Mouse (Mus musculus): ENCODE measurements around the gene Ptprk.

Gene Ptprk

DNA sequence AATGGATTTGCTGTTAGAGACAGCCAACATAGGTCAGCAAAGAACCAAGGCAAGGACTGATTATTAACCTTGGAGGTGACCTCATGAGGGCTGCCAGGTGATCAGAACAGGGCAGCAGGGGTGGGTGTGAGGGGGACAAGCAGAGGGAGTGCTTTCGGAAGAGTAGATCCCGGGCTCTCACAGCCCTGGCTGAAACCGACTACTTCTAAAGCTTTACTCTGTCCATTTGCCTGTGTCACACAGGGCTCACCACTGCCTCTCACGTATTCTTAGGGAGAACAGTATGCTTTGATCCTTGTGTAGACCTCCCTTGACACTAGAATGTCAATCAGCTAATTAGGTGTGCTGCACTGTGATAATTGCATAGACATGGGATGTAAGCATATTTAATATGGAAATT, 63.8 kb downstream of the Ptprk start:
- Histone ChIP-seq H3K27me3 (ENCODE audit: control insufficient read depth, insufficient read depth, low read length, poor library complexity, severe bottlenecking) (no peaks in the 10 kb centered on the region), H3K36me3 (ENCODE audit: control insufficient read depth, insufficient read depth, low read length, poor library complexity, severe bottlenecking) (no peaks in the 10 kb centered on the region)
- DNase-seq (ENCODE audit: low read depth, low spot score): no peak

GRCm38 (mm10) chr10:28144459-28144858, 69.8 kb downstream of the Ptprk start:
- Histone ChIP-seq H3K36me3 (ENCODE audit: control insufficient read depth, insufficient read depth, low read length, poor library complexity, severe bottlenecking) (no peaks in the 10 kb centered on the region), H3K27me3 (ENCODE audit: control insufficient read depth, insufficient read depth, low read length, poor library complexity, severe bottlenecking) (no peaks in the 10 kb centered on the region)
- no peak for DNase-seq (ENCODE audit: low read depth, low spot score)

GRCm38 (mm10) chr10:28145326-28145725, 70.7 kb downstream of the Ptprk start:
- no peak for DNase-seq (ENCODE audit: low read depth, low spot score)

DNA sequence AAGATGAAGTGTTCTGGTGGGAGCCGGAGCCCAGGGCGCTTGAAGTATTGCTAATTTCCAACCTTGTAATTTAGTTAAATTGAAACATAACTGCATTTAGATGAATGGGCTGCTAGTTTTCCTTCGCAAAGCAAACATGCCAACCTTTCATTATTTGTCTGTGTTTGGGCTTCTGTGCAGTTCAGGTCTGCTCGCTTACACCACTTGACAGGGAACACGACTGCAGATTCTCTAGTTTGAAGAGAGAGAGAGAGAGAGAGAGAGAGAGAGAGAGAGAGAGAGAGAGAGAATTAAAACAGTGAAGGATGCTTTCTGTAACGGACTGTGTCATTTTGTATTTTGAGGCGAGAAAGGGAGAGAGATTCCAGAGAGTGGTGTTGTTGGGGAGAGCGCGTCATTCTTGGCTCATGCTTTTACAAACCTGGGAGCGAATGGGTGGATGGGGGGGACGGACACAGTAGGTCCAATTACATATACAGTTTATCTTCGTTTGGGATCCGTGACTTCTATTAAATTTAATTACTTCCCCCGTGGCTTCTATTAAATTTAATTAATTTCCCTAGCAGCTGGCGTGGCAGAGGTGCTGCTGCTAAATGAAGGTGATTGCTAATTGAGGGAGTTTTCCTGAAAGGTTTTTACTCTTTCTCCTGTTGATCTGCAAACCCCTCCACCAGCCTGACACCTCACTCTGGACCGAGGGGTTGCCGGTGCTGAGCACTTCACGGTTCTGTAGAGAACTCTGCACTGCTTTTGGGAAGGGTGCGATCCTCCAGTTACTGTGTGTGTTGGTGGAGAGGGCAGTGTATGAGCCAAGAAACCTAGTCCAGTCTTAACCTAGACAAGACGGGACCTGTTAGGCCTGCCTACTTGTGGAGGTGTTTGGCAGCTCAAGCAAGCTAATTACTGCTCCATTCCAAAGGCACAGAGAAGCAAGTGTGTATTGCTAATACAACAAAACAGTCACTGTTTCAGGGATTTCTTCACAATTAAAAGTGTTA, 81.4 kb downstream of the Ptprk start:
- Histone ChIP-seq H3K36me3 (ENCODE audit: control insufficient read depth, insufficient read depth, low read length, poor library complexity, severe bottlenecking) (no peaks in the 10 kb centered on the region), H3K27me3 (ENCODE audit: control insufficient read depth, insufficient read depth, low read length, poor library complexity, severe bottlenecking) (no peaks in the 10 kb centered on the region)
- no peak for DNase-seq (ENCODE audit: low read depth, low spot score)

More at GRCm38 (mm10) chr10:28145326-28145725, 70.7 kb downstream of the Ptprk start:
- no peaks in the 10 kb centered on the region for H3K36me3 ChIP-seq (ENCODE audit: control insufficient read depth, insufficient read depth, low read length, poor library complexity, severe bottlenecking)
- H3K27me3 ChIP-seq (ENCODE audit: control insufficient read depth, insufficient read depth, low read length, poor library complexity, severe bottlenecking): no peaks in the 10 kb centered on the region

DNA sequence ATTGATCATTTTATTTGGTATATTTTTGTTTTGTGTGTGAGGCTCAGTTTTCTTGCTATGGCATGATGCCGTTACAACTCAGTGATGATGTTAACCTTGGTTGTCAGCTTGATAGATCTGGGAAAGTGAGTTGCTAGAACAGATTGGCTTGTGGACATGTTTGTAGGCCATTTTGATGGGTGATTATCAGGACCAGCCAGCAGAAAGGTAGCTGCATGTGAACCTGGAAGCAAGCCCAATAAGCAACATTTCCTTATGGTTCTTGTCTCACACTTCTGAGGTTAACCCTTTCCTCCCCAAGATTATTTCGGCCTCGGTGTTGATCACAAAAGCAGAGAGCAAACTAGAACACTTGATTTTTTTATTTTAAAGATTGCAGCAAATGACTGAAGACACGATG, 85.1 kb downstream of the Ptprk start:
- no peaks in the 10 kb centered on the region for H3K36me3 ChIP-seq (ENCODE audit: control insufficient read depth, insufficient read depth, low read length, poor library complexity, severe bottlenecking)
- no peak for DNase-seq (ENCODE audit: low read depth, low spot score)

DNA sequence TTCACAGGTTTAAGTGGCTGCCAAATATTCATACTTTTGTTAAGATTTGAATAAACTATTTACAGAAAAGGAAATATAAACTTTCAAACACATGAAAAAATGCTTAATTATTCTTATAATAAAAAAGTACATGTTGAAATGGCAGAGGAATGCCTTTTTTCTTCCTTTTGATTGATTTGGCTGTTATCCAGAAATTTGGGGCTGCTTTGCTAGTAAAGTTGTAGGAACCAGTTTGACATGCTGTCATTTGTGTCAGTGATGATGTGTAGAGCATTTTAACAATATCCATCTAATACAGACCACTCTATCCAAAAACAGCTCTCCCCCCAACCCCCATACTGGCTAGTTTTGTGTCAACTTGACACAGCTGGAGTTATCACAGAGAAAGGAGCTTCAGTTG, 86.7 kb downstream of the Ptprk start:
- Histone ChIP-seq H3K27me3 (ENCODE audit: control insufficient read depth, insufficient read depth, low read length, poor library complexity, severe bottlenecking) (no peaks in the 10 kb centered on the region), H3K36me3 (ENCODE audit: control insufficient read depth, insufficient read depth, low read length, poor library complexity, severe bottlenecking) (no peaks in the 10 kb centered on the region)
- no peak for DNase-seq (ENCODE audit: low read depth, low spot score)

More for the DNA sequence above, 85.1 kb downstream of the Ptprk start:
- no peaks in the 10 kb centered on the region for H3K27me3 ChIP-seq (ENCODE audit: control insufficient read depth, insufficient read depth, low read length, poor library complexity, severe bottlenecking)

DNA sequence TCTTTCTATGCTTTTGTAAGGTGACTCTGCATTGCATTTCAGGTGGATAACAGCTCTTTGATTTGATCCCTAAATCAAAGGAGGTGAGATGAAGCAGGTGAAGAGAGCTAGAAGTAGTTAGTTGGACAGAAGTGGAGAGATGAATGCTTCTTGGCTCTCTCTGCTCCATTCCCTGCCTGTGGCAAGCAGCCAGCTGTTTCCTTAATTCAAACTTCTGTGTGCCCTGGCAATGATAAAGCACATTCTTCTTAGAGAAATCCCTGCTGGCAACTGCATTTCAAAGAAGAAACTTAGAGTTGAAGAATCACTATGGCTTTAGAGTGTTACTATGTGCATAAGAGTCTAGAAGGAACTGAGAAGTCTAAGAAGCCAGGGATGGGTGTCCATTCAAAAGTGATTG, 89.6 kb downstream of the Ptprk start:
- DNase-seq (ENCODE audit: low read depth, low spot score): no peak

GRCm38 (mm10) chr10:28164746-28165145, 90.1 kb downstream of the Ptprk start:
- Histone ChIP-seq H3K36me3 (ENCODE audit: control insufficient read depth, insufficient read depth, low read length, poor library complexity, severe bottlenecking) (no peaks in the 10 kb centered on the region), H3K27me3 (ENCODE audit: control insufficient read depth, insufficient read depth, low read length, poor library complexity, severe bottlenecking) (no peaks in the 10 kb centered on the region)
- DNase-seq (ENCODE audit: low read depth, low spot score): no peak

More for the DNA sequence above, 89.6 kb downstream of the Ptprk start:
- Histone ChIP-seq H3K27me3 (ENCODE audit: control insufficient read depth, insufficient read depth, low read length, poor library complexity, severe bottlenecking) (no peaks in the 10 kb centered on the region), H3K36me3 (ENCODE audit: control insufficient read depth, insufficient read depth, low read length, poor library complexity, severe bottlenecking) (no peaks in the 10 kb centered on the region)

DNA sequence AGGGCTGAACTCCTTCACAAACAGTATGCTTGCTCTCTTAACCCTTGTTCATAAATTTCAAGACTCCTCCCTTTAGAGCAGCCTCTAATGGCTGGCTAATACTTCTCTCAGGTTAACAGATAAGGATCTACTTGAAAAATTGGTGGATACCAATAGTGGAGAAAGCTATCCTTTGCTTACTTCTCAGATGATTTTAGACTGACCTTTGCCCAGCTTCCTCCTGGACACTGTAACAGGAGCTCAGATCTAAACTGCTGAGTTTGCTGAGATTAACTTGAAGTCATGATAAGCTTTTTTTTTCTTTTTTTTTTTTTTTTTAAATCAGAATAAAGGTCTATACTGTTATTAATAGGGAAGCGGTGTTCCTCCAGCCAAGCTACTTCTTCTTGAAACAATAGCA, 92.0 kb downstream of the Ptprk start:
- no peak for DNase-seq (ENCODE audit: low read depth, low spot score)
- Histone ChIP-seq H3K27me3 (ENCODE audit: control insufficient read depth, insufficient read depth, low read length, poor library complexity, severe bottlenecking) (no peaks in the 10 kb centered on the region), H3K36me3 (ENCODE audit: control insufficient read depth, insufficient read depth, low read length, poor library complexity, severe bottlenecking) (no peaks in the 10 kb centered on the region)

GRCm38 (mm10) chr10:28167097-28167496, 92.5 kb downstream of the Ptprk start:
- no peaks in the 10 kb centered on the region for H3K36me3 ChIP-seq (ENCODE audit: control insufficient read depth, insufficient read depth, low read length, poor library complexity, severe bottlenecking)
- no peaks in the 10 kb centered on the region for H3K27me3 ChIP-seq (ENCODE audit: control insufficient read depth, insufficient read depth, low read length, poor library complexity, severe bottlenecking)
- DNase-seq (ENCODE audit: low read depth, low spot score): no peak

DNA sequence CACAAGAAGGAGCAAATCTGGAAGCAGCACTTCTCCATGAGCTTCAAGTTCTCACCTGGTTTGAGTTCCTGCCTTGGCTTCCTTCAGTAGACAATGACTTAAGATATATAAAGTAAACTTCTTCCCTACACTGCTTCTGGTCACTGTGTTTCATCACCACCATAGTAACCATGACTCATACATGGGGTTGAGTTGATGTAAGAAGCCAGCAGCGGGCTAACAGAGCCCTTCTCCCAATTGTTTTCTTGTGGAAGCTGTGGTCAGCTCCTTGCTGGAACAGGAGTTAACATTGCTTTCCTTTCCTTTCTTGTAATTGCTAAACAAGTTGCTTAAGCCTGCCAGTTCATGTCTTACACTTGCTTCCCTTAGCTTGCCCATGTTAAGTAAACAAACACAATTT, 96.6 kb downstream of the Ptprk start:
- no peak for DNase-seq (ENCODE audit: low read depth, low spot score)
- Histone ChIP-seq H3K27me3 (ENCODE audit: control insufficient read depth, insufficient read depth, low read length, poor library complexity, severe bottlenecking) (no peaks in the 10 kb centered on the region), H3K36me3 (ENCODE audit: control insufficient read depth, insufficient read depth, low read length, poor library complexity, severe bottlenecking) (no peaks in the 10 kb centered on the region)

DNA sequence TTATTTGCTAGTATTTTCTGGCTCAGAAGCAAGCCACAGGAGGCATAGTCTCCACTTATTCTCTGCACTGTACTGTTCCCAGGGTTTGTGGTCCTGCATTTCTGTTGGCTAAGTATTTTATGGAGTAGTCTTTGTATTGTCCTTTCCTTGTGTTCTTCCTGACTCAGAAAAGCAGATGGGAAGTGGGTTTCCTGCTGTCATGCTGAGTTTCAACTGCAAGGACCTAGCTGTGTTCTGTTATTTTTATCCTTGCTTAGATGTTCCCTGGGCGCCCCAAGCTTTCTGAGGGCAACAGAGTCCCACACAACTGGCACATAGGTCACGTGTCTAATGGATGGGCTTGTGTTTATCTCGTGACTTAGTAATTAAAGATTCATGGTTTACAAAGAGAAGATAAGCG, 104.3 kb downstream of the Ptprk start:
- no peak for DNase-seq (ENCODE audit: low read depth, low spot score)
- Histone ChIP-seq H3K27me3 (ENCODE audit: control insufficient read depth, insufficient read depth, low read length, poor library complexity, severe bottlenecking) (no peaks in the 10 kb centered on the region), H3K36me3 (ENCODE audit: control insufficient read depth, insufficient read depth, low read length, poor library complexity, severe bottlenecking) (no peaks in the 10 kb centered on the region)

GRCm38 (mm10) chr10:28182081-28182480, 107.5 kb downstream of the Ptprk start:
- Histone ChIP-seq H3K36me3 (ENCODE audit: control insufficient read depth, insufficient read depth, low read length, poor library complexity, severe bottlenecking) (no peaks in the 10 kb centered on the region), H3K27me3 (ENCODE audit: control insufficient read depth, insufficient read depth, low read length, poor library complexity, severe bottlenecking) (no peaks in the 10 kb centered on the region)
- DNase-seq (ENCODE audit: low read depth, low spot score): no peak

DNA sequence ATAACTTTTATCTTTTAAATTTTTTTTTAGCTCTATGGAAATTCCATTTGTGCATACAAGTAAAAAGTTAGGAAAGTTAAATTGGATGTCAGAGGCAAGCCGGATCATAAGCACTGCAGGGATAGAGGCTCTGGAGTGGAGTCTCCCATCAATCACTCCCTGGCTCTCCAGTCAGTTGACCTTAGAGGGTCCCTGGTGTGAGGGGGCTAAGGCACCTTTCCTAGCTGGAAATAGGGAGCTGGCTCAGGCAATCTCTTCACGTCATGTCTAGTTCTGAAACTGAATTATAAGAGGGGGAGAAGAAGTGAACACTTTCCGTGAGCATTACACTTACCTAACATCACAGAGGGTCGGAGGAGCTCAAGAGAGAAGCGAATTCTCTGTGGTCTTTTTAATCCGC, 110.1 kb downstream of the Ptprk start:
- no peaks in the 10 kb centered on the region for H3K36me3 ChIP-seq (ENCODE audit: control insufficient read depth, insufficient read depth, low read length, poor library complexity, severe bottlenecking)
- DNase-seq (ENCODE audit: low read depth, low spot score): no peak

DNA sequence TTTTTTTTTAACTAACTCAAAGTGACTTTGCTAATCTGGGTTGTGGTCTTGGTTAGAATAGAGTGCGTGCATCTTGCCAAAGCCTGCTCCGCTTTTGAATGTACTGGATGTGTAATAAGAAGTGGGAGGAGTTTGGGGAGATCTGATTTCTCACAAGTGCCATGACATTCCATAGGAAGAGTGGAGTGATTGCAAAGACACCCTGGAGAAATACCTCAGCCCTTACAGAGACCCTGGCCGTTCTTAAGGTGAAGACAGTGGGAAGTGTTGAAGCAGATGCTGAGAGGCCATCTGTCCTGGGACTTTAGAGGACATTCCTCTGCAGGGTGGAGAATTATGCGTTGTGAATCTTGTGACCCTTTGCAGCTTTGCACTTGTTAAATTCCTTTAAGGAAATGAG, 110.7 kb downstream of the Ptprk start:
- DNase-seq (ENCODE audit: low read depth, low spot score): no peak
- Histone ChIP-seq H3K27me3 (ENCODE audit: control insufficient read depth, insufficient read depth, low read length, poor library complexity, severe bottlenecking) (no peaks in the 10 kb centered on the region), H3K36me3 (ENCODE audit: control insufficient read depth, insufficient read depth, low read length, poor library complexity, severe bottlenecking) (no peaks in the 10 kb centered on the region)

More for the DNA sequence above, 110.1 kb downstream of the Ptprk start:
- no peaks in the 10 kb centered on the region for H3K27me3 ChIP-seq (ENCODE audit: control insufficient read depth, insufficient read depth, low read length, poor library complexity, severe bottlenecking)
